Mouse (Mus musculus) sigmoid colon, adult 10 weeks (tissue): ENCODE measurements around the gene Slc22a30. TPM values are rescaled to one million over a fixed set of nuclear protein-coding genes. Genes with fewer than 3 reads are reported as not detected.

Experiments used
- polyA plus RNA-seq: library from polyadenylated mRNA; stranded (reverse); fragments of 350-450 nt; fragmentation: Illumina TruSeq; extraction: RNeasy Lipid Tissue Mini Kit (QIAGEN cat#74804); gene quantifications from one replicate; pipeline ENCODE4 v1.2.3, GENCODE M21; 2014; ENCODE audit warnings: low read depth, low replicate concordance

Gene Slc22a30
- polyA plus RNA-seq = not detected

GRCm38 (mm10) chr19:8405011-8405410 lies at the start of gene Slc22a30:
TSS of gene Slc22a30 (minus strand) at chr19:8405111.

Other genes starting within 250 kb of the Slc22a30 start
- 0.44 TPM for gene Slc22a29, start 186.2 kb downstream of the Slc22a30 start, polyA plus RNA-seq
- not detected for gene Slc22a8, start 186.1 kb upstream of the Slc22a30 start, polyA plus RNA-seq
- not detected for gene Slc22a6, start 212.9 kb upstream of the Slc22a30 start, polyA plus RNA-seq